Mouse (Mus musculus) G1E (cell line): ENCODE measurements around the gene Prcd.

Experiments
- CTCF ChIP-seq: IDR thresholded peaks from 2 replicates; pipeline ENCODE4 v1.5.1; 2012; ENCODE audit warnings: low read depth, low read length, inconsistent platforms, mixed read lengths
- GATA1 ChIP-seq: IDR thresholded peaks from 2 replicates; pipeline ENCODE4 v1.6.1; 2012; ENCODE audit warnings: borderline replicate concordance, low read length, inconsistent platforms, mixed read lengths
- TAL1 ChIP-seq: conservative IDR thresholded peaks from 2 replicates; pipeline ENCODE4 v1.6.1; 2012; ENCODE audit warnings: low read depth, low read length, inconsistent platforms, mixed read lengths

DNA sequence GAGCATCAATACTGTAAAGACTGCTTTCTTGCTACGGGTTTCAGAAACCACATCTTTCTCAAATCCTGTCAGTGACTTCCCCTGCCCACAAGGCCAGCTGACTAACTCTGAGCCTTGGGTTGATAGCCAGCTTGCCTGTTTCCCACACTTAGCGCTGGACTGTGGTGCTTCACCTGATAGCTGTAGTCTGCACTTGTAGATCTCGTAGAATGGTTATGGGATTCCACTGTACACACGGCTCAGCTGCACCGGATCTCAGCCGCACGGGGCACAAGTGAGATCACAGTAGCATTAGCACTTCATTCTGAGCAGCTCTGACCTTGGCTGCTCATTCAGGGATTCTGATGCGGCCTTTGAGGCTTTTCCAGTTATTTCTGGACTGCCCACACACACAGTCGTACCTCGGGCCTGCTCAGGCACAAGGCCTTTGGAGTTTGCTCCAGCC is 15.1 kb downstream of the Prcd start:
- no peak for TF ChIP-seq CTCF
- no peak for TF ChIP-seq TAL1
- TF ChIP-seq GATA1: no peak
